Mouse (Mus musculus) kidney, embryonic 15.5 days (tissue): ENCODE measurements around the gene Usp46. TPM values are rescaled to one million over a fixed set of nuclear protein-coding genes. Genes with fewer than 3 reads are reported as not detected.
A peak's percentile ranks its signal among the peaks of the same experiment; 100 is the strongest.

Source experiments
- ATAC-seq: fragments of 200-750 bp; cut with Nextera tagmentation; replicated peaks from 2 replicates; pipeline ENCODE4 v1.8.0; 2017; ENCODE audit warnings: moderate TSS enrichment; ENCODE audit not compliant: low FRiP score
- H3K27ac ChIP-seq: fragments of 300-500 bp; sonication (generic); 2 replicates; pipeline ENCODE4 v1.5.1; 2015; ENCODE audit warnings: mild to moderate bottlenecking, inconsistent platforms
- H3K27me3 ChIP-seq: fragments of 300-500 bp; sonication (generic); 2 replicates; pipeline ENCODE4 v1.6.1; 2015; ENCODE audit warnings: inconsistent platforms
- H3K36me3 ChIP-seq: fragments of 300-500 bp; sonication (generic); 2 replicates; pipeline ENCODE4 v1.6.1; 2015; ENCODE audit warnings: inconsistent platforms
- H3K4me1 ChIP-seq: fragments of 300-500 bp; sonication (generic); 2 replicates; pipeline ENCODE4 v1.6.1; 2015; ENCODE audit warnings: inconsistent platforms
- H3K4me2 ChIP-seq: fragments of 300-500 bp; sonication (generic); 2 replicates; pipeline ENCODE4 v1.6.1; 2015; ENCODE audit warnings: moderate library complexity, mild to moderate bottlenecking, inconsistent platforms
- H3K4me3 ChIP-seq: fragments of 300-500 bp; sonication (generic); replicated peaks from 2 replicates; pipeline ENCODE4 v1.5.1; 2015; ENCODE audit warnings: mild to moderate bottlenecking, inconsistent platforms
- H3K9ac ChIP-seq: fragments of 300-500 bp; sonication (generic); 2 replicates; pipeline ENCODE4 v1.6.1; 2015; ENCODE audit warnings: mild to moderate bottlenecking, inconsistent platforms
- H3K9me3 ChIP-seq: fragments of 300-500 bp; sonication (generic); replicated peaks from 2 replicates; pipeline ENCODE4 v1.6.1; 2016; ENCODE audit warnings: inconsistent platforms
- WGBS: fragments of 180-500 bp; shearing (Covaris S2); methylation state at CpG from one replicate; pipeline ENCODE4 v1.1.7; 2015; ENCODE audit warnings: mixed read lengths; 5-methylcytosine and 5-hydroxymethylcytosine counted together
- polyA plus RNA-seq: library from polyadenylated mRNA; unstranded; fragments of >200 nt; fragmentation: Nextera tagmentation; extraction: Ambion mirVana; gene quantifications from 2 replicates; pipeline ENCODE4 v1.2.1, GENCODE M21; 2015

The Usp46 gene
- 28.4 and 29.4 TPM in 2 replicates for polyA plus RNA-seq

DNA sequence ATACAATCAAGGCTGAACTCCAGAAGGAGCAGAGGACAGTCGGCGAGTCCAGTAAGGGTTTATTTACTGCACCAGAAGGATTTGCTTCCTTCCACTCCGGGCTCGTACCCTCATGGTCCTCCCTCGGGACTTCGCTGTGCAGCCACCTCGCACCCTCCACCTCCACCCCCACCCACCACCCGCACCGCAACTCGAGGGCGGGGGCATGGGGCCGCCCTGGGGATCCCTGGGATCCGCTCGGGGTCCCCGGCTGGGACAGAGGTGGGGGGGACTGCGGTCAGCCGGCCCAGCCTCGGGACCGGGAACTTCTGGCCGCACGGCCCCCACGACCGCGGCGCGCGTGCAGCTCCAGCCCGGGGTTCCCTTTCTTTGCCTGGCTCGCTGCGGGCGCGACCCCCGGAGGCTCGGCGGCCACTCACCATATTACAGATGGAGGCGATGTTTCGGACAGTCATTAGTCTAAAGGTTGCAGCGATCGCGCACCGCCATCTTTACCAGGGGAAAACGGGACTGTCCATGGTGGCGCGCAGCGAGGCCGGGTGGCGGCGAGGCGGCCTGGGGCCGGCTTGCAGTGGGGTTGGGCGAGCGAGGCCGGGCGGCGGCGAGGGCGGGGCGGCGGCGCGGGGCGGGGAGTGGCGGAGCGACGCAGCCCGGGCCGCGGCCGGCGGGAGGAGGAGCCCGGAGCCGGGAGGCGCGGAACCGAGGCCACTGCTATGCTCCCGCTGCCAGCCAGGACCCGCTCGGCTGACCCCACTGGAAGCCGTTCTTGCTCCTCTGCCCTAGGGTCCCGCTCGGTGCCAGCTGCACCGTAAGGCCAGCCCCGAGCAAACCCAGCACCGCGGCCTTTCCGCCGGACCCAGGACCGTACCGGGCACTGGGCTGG, at the start of gene Usp46:
Gene Usp46, minus strand, starts transcription at position 601 of the 883 bp plus-strand sequence.
- H3K4me2 ChIP-seq: peak within 1 kb of the TSS; percentile 79
- peaks cover 51% of the 10 kb centered on the region for H3K4me1 ChIP-seq
- H3K27ac ChIP-seq: peak within 1 kb of the TSS; percentile 99
- H3K9me3 ChIP-seq: no peaks in the 10 kb centered on the region
- peak; percentile 90 for ATAC-seq
- H3K27me3 ChIP-seq: no peaks in the 10 kb centered on the region
- H3K9ac ChIP-seq: peak within 1 kb of the TSS; percentile 97
- WGBS: under 1% methylated on average over 89 of the region's 89 CpGs
- peak within 1 kb of the TSS; percentile 76 for H3K4me3 ChIP-seq
- H3K36me3 ChIP-seq: no peaks in the 10 kb centered on the region

DNA sequence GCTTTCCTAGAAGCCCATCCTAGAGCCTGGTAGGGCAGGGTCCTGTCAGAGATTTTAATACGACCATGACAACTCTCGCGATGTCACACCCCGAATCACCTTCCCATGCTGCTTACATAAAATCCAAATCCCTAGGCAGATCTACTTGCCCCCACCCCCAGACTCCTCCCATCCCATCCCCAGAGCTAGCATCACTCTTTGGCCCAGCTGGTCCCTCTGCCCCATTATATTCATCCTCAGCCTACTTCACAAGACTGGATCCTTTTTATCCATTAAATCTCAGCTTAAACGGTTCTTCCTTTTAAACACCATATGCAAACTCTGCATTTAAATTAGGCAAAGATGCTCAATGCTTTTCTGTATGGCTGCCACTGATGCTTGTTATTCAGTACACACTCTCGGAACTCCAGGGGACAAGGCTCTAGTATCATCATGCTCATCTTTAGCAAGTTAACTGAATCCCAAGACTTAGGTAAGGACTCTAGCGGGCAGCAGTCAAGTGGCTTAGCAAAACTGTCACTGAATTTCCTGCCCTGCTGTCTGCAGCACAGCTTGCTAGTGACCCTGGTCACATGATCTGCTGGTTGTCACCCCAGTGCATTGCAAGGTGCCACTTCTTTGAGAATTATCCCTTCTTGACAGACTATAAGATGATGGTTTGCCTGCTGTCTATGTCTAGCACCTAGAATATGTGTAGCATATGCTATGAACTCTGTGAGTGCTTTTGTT, 45.9 kb upstream of the Usp46 start:
- no peaks in the 10 kb centered on the region for H3K36me3 ChIP-seq
- no peak for ATAC-seq
- 88% methylated on average over 7 of the region's 7 CpGs for WGBS
- H3K4me1 ChIP-seq: no peaks in the 10 kb centered on the region
- H3K27me3 ChIP-seq: no peaks in the 10 kb centered on the region
- no peak overlapping the region for H3K4me2 ChIP-seq
- no peak overlapping the region for H3K9ac ChIP-seq
- H3K27ac ChIP-seq: no peak overlapping the region
- no peak overlapping the region for H3K4me3 ChIP-seq
- no peaks in the 10 kb centered on the region for H3K9me3 ChIP-seq

DNA sequence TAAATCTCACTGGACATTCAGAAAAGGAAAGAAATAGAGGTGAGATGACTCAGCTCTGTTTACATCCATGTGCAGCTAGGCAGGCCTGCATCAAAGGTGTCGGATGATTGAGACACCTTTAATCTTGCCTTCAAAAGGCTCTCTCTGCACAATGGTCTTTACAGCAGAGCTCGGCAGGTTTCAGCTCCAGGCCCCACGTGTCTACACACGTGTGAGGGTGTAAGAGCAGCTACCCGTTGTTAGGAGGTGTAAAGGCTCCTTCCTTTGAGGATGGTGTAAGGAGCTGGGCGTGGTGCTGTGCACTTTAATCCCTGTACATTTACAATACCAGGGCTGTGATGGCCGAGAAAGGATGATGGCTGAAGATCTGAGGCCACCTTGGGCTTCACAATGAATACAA, 37.2 kb upstream of the Usp46 start:
- H3K36me3 ChIP-seq: no peaks in the 10 kb centered on the region
- no peak overlapping the region for H3K4me3 ChIP-seq
- H3K27ac ChIP-seq: no peak overlapping the region
- H3K9me3 ChIP-seq: no peaks in the 10 kb centered on the region
- WGBS: 28% methylated on average over 7 of the region's 7 CpGs
- ATAC-seq: no peak
- no peaks in the 10 kb centered on the region for H3K4me1 ChIP-seq
- no peaks in the 10 kb centered on the region for H3K27me3 ChIP-seq
- no peak overlapping the region for H3K4me2 ChIP-seq
- no peak overlapping the region for H3K9ac ChIP-seq

DNA sequence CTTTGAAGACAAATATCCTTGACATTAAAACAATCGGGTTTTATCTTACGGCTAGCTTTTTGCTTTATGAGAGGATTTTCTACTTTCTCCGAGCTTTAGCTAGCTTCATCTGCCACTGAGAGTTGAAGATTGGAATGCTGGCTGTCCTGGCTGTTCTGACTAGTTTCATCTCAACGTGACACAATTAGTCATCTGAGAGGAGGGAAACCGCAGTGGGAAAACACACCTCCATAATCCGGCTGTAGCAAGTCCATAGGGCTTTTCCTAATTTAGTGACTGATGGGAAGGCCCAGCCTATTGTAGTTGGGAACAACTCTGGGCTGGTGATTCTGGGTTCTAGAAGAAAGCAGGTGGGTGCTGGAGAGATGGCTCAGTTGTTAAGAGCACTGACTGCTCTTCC, 33.5 kb upstream of the Usp46 start:
- no peak overlapping the region for H3K4me2 ChIP-seq
- H3K27me3 ChIP-seq: no peaks in the 10 kb centered on the region
- H3K9ac ChIP-seq: no peak overlapping the region
- H3K27ac ChIP-seq: no peak overlapping the region
- H3K9me3 ChIP-seq: no peaks in the 10 kb centered on the region
- H3K36me3 ChIP-seq: peaks cover 13% of the 10 kb centered on the region
- WGBS: 72% methylated on average over 6 of the region's 6 CpGs
- peaks cover 4% of the 10 kb centered on the region; the same call in 1 of the 2 replicates for H3K4me1 ChIP-seq
- no peak overlapping the region for H3K4me3 ChIP-seq
- ATAC-seq: no peak

DNA sequence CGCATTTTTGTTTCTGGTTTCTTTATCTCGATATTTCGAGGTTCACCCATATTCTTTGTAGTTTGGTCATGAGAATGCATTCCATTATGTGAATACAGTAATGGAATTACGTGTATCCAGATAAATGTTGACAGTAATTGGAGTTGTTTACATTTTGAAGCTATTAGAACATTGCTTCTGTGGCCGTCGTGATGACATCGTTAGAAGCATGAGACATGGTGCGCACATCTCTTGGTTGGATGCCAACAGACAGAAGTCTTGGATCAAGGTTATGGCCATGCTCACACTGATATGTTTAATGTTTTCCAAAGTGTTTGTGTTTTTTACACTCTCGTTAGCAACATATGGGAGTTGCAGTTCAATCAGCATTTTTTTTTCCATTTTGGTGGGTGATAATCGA, 30.8 kb upstream of the Usp46 start:
- Histone ChIP-seq H3K9ac (no peak overlapping the region), H3K4me1 (peaks cover 15% of the 10 kb centered on the region), H3K4me3 (no peak overlapping the region), H3K27me3 (no peaks in the 10 kb centered on the region), H3K4me2 (no peak overlapping the region), H3K36me3 (peaks cover 39% of the 10 kb centered on the region), H3K9me3 (no peaks in the 10 kb centered on the region), H3K27ac (no peak overlapping the region)
- ATAC-seq: no peak
- WGBS: 83% methylated on average over 10 of the region's 10 CpGs

DNA sequence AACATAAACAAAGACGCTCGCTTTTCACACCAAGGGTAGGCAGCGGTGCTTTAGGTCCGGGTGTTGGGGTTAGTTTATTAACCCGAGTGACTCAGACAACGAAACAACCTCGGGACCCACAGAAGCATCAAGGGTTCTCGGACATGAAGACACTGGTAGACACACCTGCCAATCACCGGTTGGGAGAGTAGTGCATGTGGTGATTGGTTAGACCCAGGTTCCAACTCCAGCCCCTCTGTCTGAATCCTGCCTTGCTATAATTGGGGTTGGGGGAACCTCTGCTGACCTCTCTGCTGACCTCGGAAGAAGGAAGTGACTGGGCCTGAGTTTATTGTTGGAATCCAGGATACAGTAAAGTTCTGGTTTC, 29.6 kb upstream of the Usp46 start:
- Histone ChIP-seq H3K36me3 (peaks cover 39% of the 10 kb centered on the region), H3K27ac (no peak overlapping the region), H3K9me3 (no peaks in the 10 kb centered on the region), H3K9ac (no peak overlapping the region), H3K27me3 (no peaks in the 10 kb centered on the region), H3K4me1 (peaks cover 18% of the 10 kb centered on the region), H3K4me3 (no peak overlapping the region), H3K4me2 (no peak overlapping the region)
- no peak for ATAC-seq
- WGBS: 42% methylated on average over 10 of the region's 10 CpGs

DNA sequence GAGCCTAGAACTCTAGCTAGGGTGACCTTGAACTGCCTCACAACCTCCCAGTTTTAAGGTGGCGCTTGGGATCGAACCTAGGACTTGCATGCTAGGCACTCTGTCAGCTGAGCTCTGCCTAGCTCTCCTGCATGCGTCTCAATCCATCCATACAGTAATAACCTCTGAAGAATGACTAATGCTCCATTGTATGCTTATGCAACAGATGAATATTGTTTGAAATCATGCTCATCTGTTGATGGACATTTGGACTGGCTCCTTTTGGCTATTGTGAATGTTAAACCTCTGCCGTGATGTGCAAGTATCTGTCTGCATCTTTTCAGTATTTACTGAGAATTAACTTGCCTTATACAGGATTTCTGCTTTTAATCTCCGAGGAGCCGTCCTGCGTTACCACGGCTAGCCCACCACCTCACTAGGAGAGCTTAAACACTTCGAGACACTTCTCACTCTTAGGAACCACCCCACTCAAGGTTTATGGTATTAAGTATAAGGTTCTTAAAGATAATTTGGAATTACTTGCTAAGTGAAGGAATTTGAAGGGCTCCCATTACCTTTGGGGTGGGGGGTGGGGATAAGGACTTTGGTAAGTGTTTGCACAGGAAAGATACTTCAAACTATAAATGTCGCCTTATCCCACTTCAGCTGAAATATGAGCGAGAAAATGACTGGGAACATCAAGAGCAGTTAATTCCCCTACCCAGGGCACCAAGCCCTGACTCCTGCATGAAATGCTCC, 29.1 kb upstream of the Usp46 start:
- H3K4me1 ChIP-seq: peaks cover 18% of the 10 kb centered on the region
- no peak overlapping the region for H3K4me2 ChIP-seq
- H3K36me3 ChIP-seq: peaks cover 39% of the 10 kb centered on the region
- H3K27me3 ChIP-seq: no peaks in the 10 kb centered on the region
- no peak for ATAC-seq
- no peaks in the 10 kb centered on the region for H3K9me3 ChIP-seq
- H3K4me3 ChIP-seq: no peak overlapping the region
- H3K9ac ChIP-seq: no peak overlapping the region
- 84% methylated on average over 11 of the region's 11 CpGs for WGBS
- no peak overlapping the region for H3K27ac ChIP-seq

DNA sequence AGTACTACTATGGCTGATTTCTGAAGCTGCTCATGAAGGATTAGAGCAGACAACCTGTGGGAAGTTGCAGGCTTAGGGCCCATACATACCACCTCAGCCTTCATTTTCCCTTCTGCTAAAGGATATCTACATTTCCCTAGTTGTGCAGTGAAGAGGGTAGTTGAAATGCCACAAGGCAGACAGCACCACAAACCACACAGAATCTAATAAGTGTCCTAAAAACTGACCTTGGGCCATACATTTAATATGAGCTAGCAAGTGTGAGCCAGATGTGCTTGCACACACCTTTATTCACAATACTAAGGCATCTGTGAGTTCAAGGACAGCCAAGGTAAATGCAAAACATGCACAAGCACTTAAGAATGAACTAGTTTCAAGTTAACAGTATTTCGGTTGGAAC, 27.8 kb upstream of the Usp46 start:
- Histone ChIP-seq H3K36me3 (peaks cover 39% of the 10 kb centered on the region), H3K4me3 (no peak overlapping the region), H3K9me3 (no peaks in the 10 kb centered on the region), H3K27me3 (no peaks in the 10 kb centered on the region), H3K4me2 (no peak overlapping the region), H3K9ac (no peak overlapping the region), H3K4me1 (peaks cover 18% of the 10 kb centered on the region), H3K27ac (no peak overlapping the region; the same call in 1 of the 2 replicates)
- no peak for ATAC-seq
- WGBS: 94% methylated on average over 1 of the region's 1 CpGs

DNA sequence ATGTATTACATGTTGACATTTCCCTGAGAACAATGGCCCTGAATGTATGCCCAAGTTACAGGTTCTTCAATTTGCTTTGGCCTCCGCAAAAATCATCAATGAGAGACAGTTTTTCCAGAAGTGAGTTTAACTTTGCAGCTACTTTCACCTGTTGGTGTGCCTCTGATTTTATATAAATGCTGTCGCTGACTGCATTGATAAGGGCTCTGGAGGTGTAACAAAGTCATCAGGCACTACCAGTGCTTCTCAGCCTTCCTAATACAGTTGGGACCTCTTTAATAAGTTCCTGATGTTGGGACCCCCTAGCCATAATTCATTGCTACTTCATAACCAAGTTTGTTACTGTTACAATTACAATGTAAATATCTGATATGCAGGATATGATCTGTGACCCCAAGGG, 27.4 kb upstream of the Usp46 start:
- Histone ChIP-seq H3K27ac (no peak overlapping the region; the same call in 1 of the 2 replicates), H3K4me2 (no peak overlapping the region), H3K9ac (no peak overlapping the region), H3K4me3 (no peak overlapping the region), H3K36me3 (peaks cover 39% of the 10 kb centered on the region), H3K9me3 (no peaks in the 10 kb centered on the region), H3K4me1 (peaks cover 18% of the 10 kb centered on the region), H3K27me3 (no peaks in the 10 kb centered on the region)
- 95% methylated on average over 2 of the region's 2 CpGs for WGBS
- ATAC-seq: no peak

DNA sequence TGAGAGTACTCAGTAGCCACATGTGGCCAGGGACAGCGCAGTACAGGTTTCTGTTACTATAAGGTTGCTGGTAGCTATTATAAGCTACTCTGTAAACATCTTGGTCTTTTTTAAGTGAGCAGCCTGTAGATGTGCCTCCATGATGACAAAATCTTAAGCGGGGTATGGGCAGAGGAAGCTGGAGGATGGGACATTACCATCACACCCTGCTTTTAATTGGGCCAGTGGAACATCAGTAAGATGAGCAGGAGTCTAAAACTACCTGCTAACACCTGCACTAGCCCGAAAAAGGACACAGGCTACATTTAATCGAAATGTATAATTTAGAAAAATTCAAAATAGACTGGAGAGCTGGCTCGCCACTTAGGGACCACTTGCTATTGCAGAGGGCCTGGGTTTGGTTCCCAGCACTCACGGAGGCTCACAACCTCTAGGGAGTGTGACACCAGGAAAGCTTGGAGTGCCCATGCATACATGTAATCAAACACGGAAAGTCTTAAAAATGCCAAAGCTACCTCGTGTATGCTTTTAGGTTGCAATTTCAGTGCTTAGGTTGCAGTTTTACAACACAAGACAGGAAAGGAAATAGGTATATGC, 26.7 kb upstream of the Usp46 start:
- Histone ChIP-seq H3K9me3 (no peaks in the 10 kb centered on the region), H3K36me3 (peaks cover 39% of the 10 kb centered on the region), H3K4me3 (peak overlapping the region; percentile 91), H3K4me1 (peaks cover 18% of the 10 kb centered on the region), H3K27ac (no peak overlapping the region), H3K4me2 (peak overlapping the region; percentile 62), H3K9ac (no peak overlapping the region), H3K27me3 (no peaks in the 10 kb centered on the region)
- WGBS: 90% methylated on average over 8 of the region's 8 CpGs
- ATAC-seq: no peak

DNA sequence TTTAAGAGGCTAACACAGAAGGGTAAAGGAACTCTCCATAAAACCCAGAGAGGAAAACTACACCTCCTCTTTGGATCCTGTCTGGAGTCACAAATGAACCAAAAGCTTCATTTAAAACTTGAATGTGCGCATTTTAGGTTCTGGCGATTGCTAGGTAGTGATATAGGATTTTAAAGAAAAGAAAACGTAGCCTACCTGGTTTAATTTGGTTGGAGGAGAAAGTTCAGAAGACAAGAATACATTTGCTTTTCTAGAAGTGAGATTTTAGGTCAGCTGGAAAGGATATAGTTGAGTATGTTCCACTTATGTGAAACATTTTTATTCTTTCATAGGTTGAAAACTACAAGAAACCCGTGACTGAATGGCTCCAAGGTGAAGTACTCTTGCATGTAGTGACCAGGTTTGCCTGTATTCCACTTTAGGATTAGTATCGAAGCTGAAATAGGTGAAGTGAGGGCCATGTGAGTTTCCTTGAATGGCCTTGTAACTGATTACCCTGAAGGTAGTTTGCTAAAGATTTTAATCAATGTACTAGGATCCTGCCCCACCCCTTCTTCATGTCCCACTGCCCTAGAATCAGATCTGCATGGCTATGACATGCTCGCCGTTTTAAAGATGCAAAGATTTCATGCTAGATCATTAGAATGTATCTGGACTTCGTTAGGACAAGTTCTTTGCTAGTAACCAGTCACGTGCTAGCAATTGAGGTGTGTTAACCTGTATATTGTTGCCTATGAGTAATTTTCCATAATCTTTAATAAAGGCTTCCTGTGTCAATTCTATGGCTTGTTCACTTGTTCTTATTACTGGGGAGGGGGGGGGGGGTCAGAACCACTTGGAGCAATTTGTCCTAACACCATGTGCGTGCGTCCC, 25.6 kb upstream of the Usp46 start:
- Histone ChIP-seq H3K9me3 (no peaks in the 10 kb centered on the region), H3K4me1 (peaks cover 18% of the 10 kb centered on the region), H3K9ac (peak overlapping the region; percentile 97), H3K27ac (peak overlapping the region; percentile 91), H3K36me3 (peaks cover 39% of the 10 kb centered on the region), H3K4me2 (peak overlapping the region; percentile 62), H3K27me3 (no peaks in the 10 kb centered on the region), H3K4me3 (peak overlapping the region; percentile 91)
- 25% methylated on average over 11 of the region's 11 CpGs for WGBS
- ATAC-seq: no peak
